Mouse (Mus musculus): ENCODE results near the gene Mapkapk3. TPM values are rescaled to one million over a fixed set of nuclear protein-coding genes. Genes with fewer than 3 reads are reported as not detected.

The Mapkapk3 gene
- polyA plus RNA-seq, 1 experiment from 2014 or later: 3.2 TPM

DNA sequence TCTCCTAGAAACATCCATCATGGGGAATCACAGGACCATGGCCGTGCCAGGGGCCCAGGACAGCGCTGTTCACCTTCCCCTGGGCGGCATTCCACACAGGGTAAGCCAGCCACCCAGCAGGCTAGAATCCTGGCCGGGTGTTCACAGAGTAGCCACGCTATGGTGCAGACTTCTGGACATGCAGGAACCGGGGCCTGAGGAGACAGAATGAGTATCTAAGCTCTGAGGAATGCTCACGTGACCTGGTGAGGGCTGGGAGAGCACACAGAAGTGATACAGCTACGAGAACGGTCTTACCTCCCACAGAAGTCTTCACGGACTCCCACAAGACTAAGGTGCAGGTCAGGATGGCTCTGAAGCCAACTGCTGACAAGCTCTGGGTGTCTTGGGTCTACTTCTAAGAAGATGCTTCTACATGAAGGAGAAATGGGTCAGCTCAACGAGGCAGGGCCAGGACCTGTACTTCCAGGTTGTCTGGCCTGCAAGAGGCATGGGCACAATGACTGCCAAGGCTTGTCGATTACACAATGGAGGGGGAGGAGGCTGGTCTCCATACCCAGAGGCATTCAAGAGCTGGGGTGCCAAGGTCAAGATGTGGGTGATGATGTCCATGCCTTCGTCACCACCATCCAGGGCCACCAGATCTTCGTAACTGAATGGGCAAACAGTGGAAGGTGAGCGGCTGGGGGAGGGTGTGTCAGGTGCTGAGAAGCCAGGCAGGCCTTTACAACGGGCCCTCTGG, 38.4 kb upstream of the Mapkapk3 start:
- Histone ChIP-seq H3K27me3 (replicated peaks; ENCODE audit: control insufficient read depth, insufficient read depth, low read length) (no peaks in the 10 kb centered on the region), H3K4me1 (ENCODE audit: control insufficient read depth, insufficient read depth, low read depth, low read length) (no peaks in the 10 kb centered on the region), H3K9me3 (ENCODE audit: control insufficient read depth, low read length) (no peaks in the 10 kb centered on the region), H3K36me3 (ENCODE audit: control insufficient read depth, insufficient read depth, low read length) (peaks cover 7% of the 10 kb centered on the region; the same call in 1 of the 2 replicates), H3K4me2 (ENCODE audit: low read length) (no peak overlapping the region), H3K27ac (ENCODE audit: low read depth, low read length) (no peak overlapping the region), H3K4me3 (ENCODE audit: low read length) (no peak overlapping the region), H3K9ac (ENCODE audit: low read depth, low read length) (no peak overlapping the region)
- WGBS: 93% methylated on average over 16 of the region's 16 CpGs
- ATAC-seq: no peak

DNA sequence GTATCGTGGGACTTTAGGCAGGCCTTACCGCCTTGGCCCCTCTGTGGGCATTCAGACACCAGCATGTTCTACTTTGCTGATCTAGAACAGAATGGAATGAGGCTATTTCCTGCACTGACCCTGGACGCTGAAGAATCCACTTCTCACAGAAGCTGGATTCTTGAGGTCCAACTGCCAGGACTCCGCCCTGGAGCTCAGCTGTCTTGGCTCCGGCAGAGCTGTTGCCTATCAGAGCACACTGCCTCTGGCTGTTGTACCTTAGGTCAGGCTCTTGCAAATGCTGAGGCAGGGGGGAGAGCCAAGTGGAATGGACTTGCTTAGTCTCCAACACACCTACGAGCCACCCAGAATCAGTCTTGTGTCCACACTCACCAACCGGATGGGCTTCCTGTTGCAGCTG, 36.2 kb upstream of the Mapkapk3 start:
- Histone ChIP-seq H3K9me3 (ENCODE audit: control insufficient read depth, low read length) (no peaks in the 10 kb centered on the region), H3K4me1 (ENCODE audit: control insufficient read depth, insufficient read depth, low read depth, low read length) (no peaks in the 10 kb centered on the region), H3K27ac (ENCODE audit: low read depth, low read length) (no peak overlapping the region), H3K4me3 (ENCODE audit: low read length) (no peak overlapping the region), H3K4me2 (ENCODE audit: low read length) (no peak overlapping the region), H3K9ac (ENCODE audit: low read depth, low read length) (no peak overlapping the region), H3K36me3 (ENCODE audit: control insufficient read depth, insufficient read depth, low read length) (0 out of 2 replicates have a peak, but pooled peaks cover 2% of the 10 kb centered on the region), H3K27me3 (replicated peaks; ENCODE audit: control insufficient read depth, insufficient read depth, low read length) (no peaks in the 10 kb centered on the region)
- ATAC-seq: no peak
- 93% methylated on average over 7 of the region's 7 CpGs for WGBS

DNA sequence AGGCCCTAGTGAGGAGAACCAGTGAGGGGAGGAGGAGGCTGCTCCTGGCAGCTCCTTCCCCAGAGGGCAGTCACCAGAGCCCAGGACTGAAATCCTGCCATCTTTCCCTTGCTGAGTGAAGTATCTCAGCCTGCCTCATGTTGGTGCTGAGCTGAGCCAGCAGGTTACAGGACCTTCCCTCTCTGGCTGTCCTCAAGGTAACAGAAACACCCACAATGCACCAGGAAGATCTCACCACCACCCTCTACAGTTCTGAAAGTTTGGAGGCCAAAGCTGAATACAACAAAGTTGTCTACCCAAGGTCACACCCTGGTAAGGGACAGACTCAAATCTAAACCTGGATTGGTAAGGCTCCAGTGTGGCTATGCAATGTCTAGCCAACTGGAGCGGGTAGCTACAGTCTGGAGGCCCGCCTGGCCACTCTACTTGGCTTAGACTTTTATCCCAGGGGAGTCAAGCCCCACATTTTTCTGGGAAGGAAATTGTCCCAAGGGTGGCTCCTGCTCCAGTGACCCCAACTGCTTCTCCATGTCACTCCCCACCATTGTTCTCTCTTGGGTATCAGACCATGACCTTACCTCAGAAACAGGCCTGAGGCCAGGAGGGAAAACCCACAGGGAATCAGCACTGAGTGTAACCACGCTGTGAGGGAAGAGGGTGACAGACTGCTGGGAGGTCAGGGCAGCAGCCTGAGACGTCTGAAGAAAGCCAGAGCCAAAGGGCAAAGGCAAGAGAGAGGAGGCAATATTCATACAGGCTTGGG, 35.3 kb upstream of the Mapkapk3 start:
- Histone ChIP-seq H3K36me3 (ENCODE audit: control insufficient read depth, insufficient read depth, low read length) (0 out of 2 replicates have a peak, but pooled peaks cover 2% of the 10 kb centered on the region), H3K9me3 (ENCODE audit: control insufficient read depth, low read length) (no peaks in the 10 kb centered on the region), H3K27ac (ENCODE audit: low read depth, low read length) (no peak overlapping the region), H3K4me1 (ENCODE audit: control insufficient read depth, insufficient read depth, low read depth, low read length) (no peaks in the 10 kb centered on the region), H3K4me3 (ENCODE audit: low read length) (no peak overlapping the region), H3K27me3 (replicated peaks; ENCODE audit: control insufficient read depth, insufficient read depth, low read length) (no peaks in the 10 kb centered on the region), H3K9ac (ENCODE audit: low read depth, low read length) (no peak overlapping the region), H3K4me2 (ENCODE audit: low read length) (no peak overlapping the region)
- 66% methylated on average over 4 of the region's 4 CpGs for WGBS
- ATAC-seq: no peak

DNA sequence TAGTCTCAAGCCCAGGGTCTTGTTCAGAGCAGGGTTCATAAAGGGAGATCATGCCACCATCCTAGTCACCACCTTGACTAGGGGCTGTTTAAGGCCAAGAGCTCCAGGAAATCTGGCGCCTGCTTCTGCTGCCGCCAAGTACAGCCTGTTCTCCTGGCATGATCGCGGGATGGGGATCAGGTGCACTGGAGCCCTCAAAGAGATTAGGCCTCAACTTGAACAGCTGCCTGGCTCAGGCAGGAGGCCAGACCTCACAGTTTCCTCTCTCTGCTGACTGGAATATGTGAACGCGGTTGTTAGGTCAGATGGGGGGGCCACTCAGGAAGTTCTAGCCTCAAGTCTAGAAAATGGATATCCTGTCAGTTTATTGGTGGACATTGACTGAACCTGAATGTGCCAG, 33.9 kb upstream of the Mapkapk3 start:
- ATAC-seq: 0 out of 2 replicates have a peak, but pooled peaks have one; percentile 34
- Histone ChIP-seq H3K4me3 (ENCODE audit: low read length) (no peak overlapping the region), H3K4me1 (ENCODE audit: control insufficient read depth, insufficient read depth, low read depth, low read length) (no peaks in the 10 kb centered on the region), H3K9me3 (ENCODE audit: control insufficient read depth, low read length) (no peaks in the 10 kb centered on the region), H3K27me3 (replicated peaks; ENCODE audit: control insufficient read depth, insufficient read depth, low read length) (no peaks in the 10 kb centered on the region), H3K36me3 (ENCODE audit: control insufficient read depth, insufficient read depth, low read length) (no peaks in the 10 kb centered on the region), H3K27ac (ENCODE audit: low read depth, low read length) (no peak overlapping the region), H3K4me2 (ENCODE audit: low read length) (no peak overlapping the region), H3K9ac (ENCODE audit: low read depth, low read length) (no peak overlapping the region)
- WGBS: 57% methylated on average over 6 of the region's 6 CpGs

DNA sequence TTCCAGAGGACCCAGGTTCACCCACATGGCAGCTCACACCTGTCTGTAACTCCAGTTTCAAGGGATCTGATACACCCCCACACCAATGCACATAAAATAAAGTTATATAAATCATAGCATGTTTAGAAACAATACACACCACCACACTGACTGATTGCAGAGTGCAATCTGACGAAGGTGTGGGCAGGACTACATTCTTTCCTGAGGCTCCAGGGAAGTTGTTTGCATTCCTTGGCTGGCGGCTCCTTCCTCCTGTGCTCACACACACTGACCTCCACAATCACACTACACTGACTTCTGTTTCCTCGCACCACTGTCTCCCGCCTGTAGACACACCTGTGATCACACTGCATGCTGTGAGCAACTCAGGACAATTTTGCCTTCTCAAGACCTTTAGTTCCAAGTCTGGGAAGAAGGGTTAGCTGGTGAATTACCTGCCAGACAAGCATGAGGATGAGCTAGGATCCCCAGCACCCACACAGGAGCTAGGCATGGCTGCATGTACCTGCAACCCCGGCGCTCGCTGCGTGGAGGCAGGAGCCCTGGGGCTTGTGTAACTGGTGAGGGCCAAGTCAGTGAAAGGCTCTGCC, 32.9 kb upstream of the Mapkapk3 start:
- H3K9ac ChIP-seq (ENCODE audit: low read depth, low read length): no peak overlapping the region
- no peaks in the 10 kb centered on the region for H3K27me3 ChIP-seq (replicated peaks; ENCODE audit: control insufficient read depth, insufficient read depth, low read length)
- no peaks in the 10 kb centered on the region for H3K4me1 ChIP-seq (ENCODE audit: control insufficient read depth, insufficient read depth, low read depth, low read length)
- H3K9me3 ChIP-seq (ENCODE audit: control insufficient read depth, low read length): no peaks in the 10 kb centered on the region
- no peaks in the 10 kb centered on the region for H3K36me3 ChIP-seq (ENCODE audit: control insufficient read depth, insufficient read depth, low read length)
- H3K4me2 ChIP-seq (ENCODE audit: low read length): no peak overlapping the region
- 78% methylated on average over 8 of the region's 8 CpGs for WGBS
- no peak overlapping the region for H3K27ac ChIP-seq (ENCODE audit: low read depth, low read length)
- no peak for ATAC-seq
- H3K4me3 ChIP-seq (ENCODE audit: low read length): no peak overlapping the region

DNA sequence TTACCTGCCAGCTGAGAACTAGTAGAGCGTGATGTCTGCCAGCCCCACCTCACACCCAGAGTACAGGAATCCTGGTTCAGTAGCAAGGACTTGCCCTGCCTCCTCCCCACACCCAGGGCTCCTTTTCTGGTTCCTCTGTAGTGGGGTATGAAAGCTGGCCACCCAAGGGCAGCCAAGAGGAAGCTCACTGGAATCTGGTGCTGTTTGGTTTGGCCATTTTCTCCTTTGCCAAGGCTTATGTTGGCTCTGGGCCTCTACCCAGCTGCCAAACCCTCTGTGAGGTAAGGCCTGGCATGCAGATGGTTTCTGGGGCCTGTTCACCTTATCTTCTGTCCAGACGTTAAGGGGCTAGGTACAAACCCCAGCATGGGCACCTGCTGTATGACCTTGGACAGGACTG, 26.1 kb upstream of the Mapkapk3 start:
- H3K36me3 ChIP-seq (ENCODE audit: control insufficient read depth, insufficient read depth, low read length): no peaks in the 10 kb centered on the region
- no peak overlapping the region for H3K4me3 ChIP-seq (ENCODE audit: low read length)
- 89% methylated on average over 2 of the region's 2 CpGs for WGBS
- H3K4me2 ChIP-seq (ENCODE audit: low read length): no peak overlapping the region
- no peak overlapping the region for H3K27ac ChIP-seq (ENCODE audit: low read depth, low read length)
- H3K27me3 ChIP-seq (replicated peaks; ENCODE audit: control insufficient read depth, insufficient read depth, low read length): no peaks in the 10 kb centered on the region
- H3K9ac ChIP-seq (ENCODE audit: low read depth, low read length): no peak overlapping the region
- H3K9me3 ChIP-seq (ENCODE audit: control insufficient read depth, low read length): no peaks in the 10 kb centered on the region
- H3K4me1 ChIP-seq (ENCODE audit: control insufficient read depth, insufficient read depth, low read depth, low read length): no peaks in the 10 kb centered on the region
- ATAC-seq: no peak

DNA sequence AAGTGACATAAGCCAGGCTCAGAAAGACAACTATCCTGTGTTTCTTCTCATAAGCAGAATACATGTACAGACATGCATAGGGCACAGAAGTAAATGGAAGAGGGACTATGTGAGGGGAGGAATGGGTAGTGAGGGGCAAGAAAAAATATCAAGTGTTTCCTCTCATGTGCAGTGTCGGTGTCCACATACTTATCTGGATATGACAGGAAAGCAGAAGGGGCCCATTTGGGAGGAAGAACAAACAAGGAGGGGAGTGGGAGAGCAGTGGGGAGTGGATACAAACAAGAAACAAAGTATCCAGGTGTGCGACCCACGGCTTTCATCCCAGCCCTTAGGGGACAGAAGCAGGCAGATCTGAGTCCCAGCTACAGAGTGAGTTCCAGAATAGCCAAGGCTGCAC, 24.2 kb upstream of the Mapkapk3 start:
- H3K9ac ChIP-seq (ENCODE audit: low read depth, low read length): no peak overlapping the region
- no peak overlapping the region for H3K27ac ChIP-seq (ENCODE audit: low read depth, low read length)
- H3K4me2 ChIP-seq (ENCODE audit: low read length): no peak overlapping the region
- H3K36me3 ChIP-seq (ENCODE audit: control insufficient read depth, insufficient read depth, low read length): no peaks in the 10 kb centered on the region
- H3K4me3 ChIP-seq (ENCODE audit: low read length): no peak overlapping the region
- ATAC-seq: no peak
- no peaks in the 10 kb centered on the region for H3K27me3 ChIP-seq (replicated peaks; ENCODE audit: control insufficient read depth, insufficient read depth, low read length)
- 92% methylated on average over 3 of the region's 3 CpGs for WGBS
- H3K9me3 ChIP-seq (ENCODE audit: control insufficient read depth, low read length): no peaks in the 10 kb centered on the region
- H3K4me1 ChIP-seq (ENCODE audit: control insufficient read depth, insufficient read depth, low read depth, low read length): no peaks in the 10 kb centered on the region

DNA sequence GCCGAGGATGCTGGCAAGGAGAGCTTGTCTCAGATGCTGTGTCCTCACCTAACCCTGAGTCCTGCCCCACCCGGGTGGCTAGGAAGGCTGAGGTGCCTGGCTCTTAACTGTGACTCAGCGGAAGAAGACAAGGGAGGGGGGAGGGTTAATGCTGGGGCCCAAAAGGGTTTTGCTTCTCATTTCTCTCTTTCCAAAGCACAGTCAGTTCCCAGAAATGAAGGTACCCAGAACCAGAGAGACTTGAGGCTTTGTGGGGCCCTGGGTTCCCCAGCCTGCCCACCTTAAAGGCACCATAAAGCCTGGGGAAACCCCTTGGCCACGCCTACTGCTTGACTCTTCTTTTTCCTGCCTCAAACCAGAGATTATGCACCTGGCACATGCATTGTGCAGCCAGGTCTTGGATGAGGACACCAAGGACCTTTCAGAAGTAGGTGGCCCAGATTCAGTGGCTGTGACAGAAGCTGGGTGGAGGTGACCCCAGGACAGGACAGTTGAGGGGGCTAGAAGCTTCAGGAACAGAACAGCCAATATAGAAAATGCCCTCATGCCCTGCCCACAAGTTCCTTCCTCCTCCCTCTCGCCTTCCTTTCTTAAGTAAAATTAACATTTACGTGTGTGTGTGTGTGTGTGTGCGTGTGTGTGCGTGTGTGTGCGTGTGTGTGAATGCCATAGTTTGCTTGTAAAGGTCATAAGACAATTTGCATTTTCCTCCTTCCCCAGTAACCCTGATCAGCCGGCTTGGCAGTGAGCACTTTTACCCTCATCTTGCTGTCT, 23.3 kb upstream of the Mapkapk3 start:
- Histone ChIP-seq H3K9me3 (ENCODE audit: control insufficient read depth, low read length) (no peaks in the 10 kb centered on the region), H3K27me3 (replicated peaks; ENCODE audit: control insufficient read depth, insufficient read depth, low read length) (no peaks in the 10 kb centered on the region), H3K36me3 (ENCODE audit: control insufficient read depth, insufficient read depth, low read length) (no peaks in the 10 kb centered on the region), H3K4me1 (ENCODE audit: control insufficient read depth, insufficient read depth, low read depth, low read length) (no peaks in the 10 kb centered on the region), H3K4me2 (ENCODE audit: low read length) (no peak overlapping the region), H3K27ac (ENCODE audit: low read depth, low read length) (no peak overlapping the region), H3K9ac (ENCODE audit: low read depth, low read length) (no peak overlapping the region), H3K4me3 (ENCODE audit: low read length) (no peak overlapping the region)
- ATAC-seq: no peak
- WGBS: 76% methylated on average over 10 of the region's 10 CpGs

DNA sequence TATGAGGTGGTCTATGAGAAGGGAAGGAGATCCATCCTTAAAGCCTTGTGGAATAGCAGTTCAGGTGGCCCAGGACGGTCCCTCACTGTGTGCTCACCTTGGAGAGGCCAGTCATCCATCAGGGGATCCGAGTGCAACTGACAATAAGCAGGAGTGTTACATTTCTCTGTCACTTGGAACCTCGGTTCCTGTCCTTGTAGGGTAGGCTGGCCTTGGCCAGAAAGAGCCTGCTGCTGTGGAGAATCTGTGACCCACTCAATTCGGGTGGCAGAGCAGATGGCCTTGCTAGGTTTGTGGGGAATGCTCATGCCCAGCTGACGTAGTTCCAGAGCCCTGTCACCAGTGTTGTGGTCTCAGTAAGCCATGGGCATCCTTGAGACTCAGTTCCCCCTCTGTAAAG, 19.9 kb upstream of the Mapkapk3 start:
- no peak for ATAC-seq
- WGBS: 75% methylated on average over 5 of the region's 5 CpGs

More for the DNA sequence above, 19.9 kb upstream of the Mapkapk3 start:
- Histone ChIP-seq H3K9me3 (ENCODE audit: control insufficient read depth, low read length) (no peaks in the 10 kb centered on the region), H3K27ac (ENCODE audit: low read depth, low read length) (no peak overlapping the region), H3K9ac (ENCODE audit: low read depth, low read length) (no peak overlapping the region), H3K4me2 (ENCODE audit: low read length) (no peak overlapping the region), H3K36me3 (ENCODE audit: control insufficient read depth, insufficient read depth, low read length) (no peaks in the 10 kb centered on the region), H3K4me1 (ENCODE audit: control insufficient read depth, insufficient read depth, low read depth, low read length) (no peaks in the 10 kb centered on the region), H3K4me3 (ENCODE audit: low read length) (no peak overlapping the region), H3K27me3 (replicated peaks; ENCODE audit: control insufficient read depth, insufficient read depth, low read length) (no peaks in the 10 kb centered on the region)
